Mouse (Mus musculus) C2C12 (cell line): Measurements from ENCODE around the gene Zfp282.

Experiments
- CTCF ChIP-seq: IDR thresholded peaks from one replicate; pipeline ENCODE4 v1.5.1; 2011; ENCODE audit not compliant: control insufficient read depth, insufficient read depth, insufficient read length
- MAX ChIP-seq: IDR thresholded peaks from one replicate; pipeline ENCODE4 v1.6.1; 2011; ENCODE audit warnings: mild to moderate bottlenecking, control low read depth
- USF1 ChIP-seq: IDR thresholded peaks from one replicate; pipeline ENCODE4 v1.6.1; 2011; ENCODE audit warnings: low read depth, mild to moderate bottlenecking, control low read depth, moderate library complexity

DNA sequence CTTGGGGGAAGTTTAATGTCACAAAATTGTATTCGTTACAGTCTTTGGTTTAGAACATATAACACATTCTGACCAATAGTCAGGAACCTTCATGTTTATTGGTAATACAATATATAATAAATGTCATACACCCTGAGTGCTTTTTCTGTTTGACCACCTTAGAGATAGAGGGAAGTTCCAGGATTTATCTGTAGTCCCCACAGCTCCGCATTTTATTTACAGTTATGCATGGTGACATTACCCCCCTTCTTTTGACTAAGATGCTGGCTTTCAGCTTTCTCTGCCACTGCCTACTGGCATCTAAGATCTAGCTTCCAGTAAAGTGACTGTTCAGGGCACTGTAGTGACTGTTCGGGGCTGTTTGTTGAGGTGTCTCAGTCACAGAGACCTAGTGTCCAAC lies 77.4 kb downstream of the Zfp282 start:
- TF ChIP-seq USF1: no peak
- no peak for TF ChIP-seq CTCF
- no peak for TF ChIP-seq MAX
